Mouse (Mus musculus): ENCODE measurements around the gene Mre11a. TPM values are rescaled to one million over a fixed set of nuclear protein-coding genes. Genes with fewer than 3 reads are reported as not detected.

Mre11a gene
- polyA plus RNA-seq, 1 experiment from 2014 or later, result 36.9 TPM

GRCm38 (mm10) chr9:14758590-14758989, 25.9 kb upstream of the Mre11a start:
- Histone ChIP-seq H3K27ac (ENCODE audit: low read depth, low read length) (no peak overlapping the region), H3K9me3 (ENCODE audit: control insufficient read depth, low read length) (no peaks in the 10 kb centered on the region), H3K27me3 (ENCODE audit: control insufficient read depth, insufficient read depth, low read length) (no peaks in the 10 kb centered on the region), H3K4me2 (replicated peaks; ENCODE audit: low read depth, low read length) (no peak overlapping the region), H3K4me1 (ENCODE audit: control insufficient read depth, insufficient read depth, low read length) (no peaks in the 10 kb centered on the region), H3K4me3 (ENCODE audit: low read length) (no peak overlapping the region), H3K36me3 (ENCODE audit: control insufficient read depth, insufficient read depth, low read length) (no peaks in the 10 kb centered on the region), H3K9ac (ENCODE audit: low read depth, low read length) (no peak overlapping the region)
- no peak for ATAC-seq (ENCODE audit: low FRiP score, low TSS enrichment)
- 69% methylated on average over 7 of the region's 7 CpGs for WGBS

- ATAC-seq (ENCODE audit: low FRiP score, low TSS enrichment), result no peak
- Histone ChIP-seq H3K27ac (ENCODE audit: low read depth, low read length) (no peak overlapping the region), H3K4me3 (ENCODE audit: low read length) (no peak overlapping the region)
Observed at GRCm38 (mm10) chr9:14759261-14759660, 25.2 kb upstream of the Mre11a start.

DNA sequence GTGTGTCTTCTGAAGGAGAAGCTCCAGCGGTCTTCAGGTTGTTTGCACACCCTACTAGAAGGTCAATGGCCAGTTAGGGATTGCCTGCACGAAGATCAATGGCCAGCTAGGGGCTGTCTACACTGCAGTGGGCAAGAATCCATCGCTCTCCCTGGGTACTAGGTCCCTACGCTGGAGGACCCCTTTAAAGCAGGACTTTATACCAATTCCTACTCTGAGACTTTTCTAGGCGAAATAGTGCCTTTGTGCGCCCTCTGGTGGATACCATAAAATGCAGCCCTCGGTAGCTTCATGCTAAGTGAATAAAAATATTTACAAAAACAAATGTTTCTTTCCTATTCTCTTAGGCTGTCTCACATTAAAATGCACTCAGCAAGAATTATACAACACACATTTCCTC, 19.7 kb upstream of the Mre11a start:
- WGBS, result 28% methylated on average over 7 of the region's 7 CpGs
- no peaks in the 10 kb centered on the region for H3K4me1 ChIP-seq (ENCODE audit: control insufficient read depth, insufficient read depth, low read length)
- H3K36me3 ChIP-seq (ENCODE audit: control insufficient read depth, insufficient read depth, low read length), result no peaks in the 10 kb centered on the region
- ATAC-seq (ENCODE audit: low FRiP score, low TSS enrichment), result peak; percentile 60; the same call in 1 of the 2 replicates
- H3K4me3 ChIP-seq (ENCODE audit: low read length), result no peak overlapping the region
- H3K27me3 ChIP-seq (ENCODE audit: control insufficient read depth, insufficient read depth, low read length), result no peaks in the 10 kb centered on the region
- H3K27ac ChIP-seq (ENCODE audit: low read depth, low read length), result no peak overlapping the region
- no peak overlapping the region for H3K9ac ChIP-seq (ENCODE audit: low read depth, low read length)
- H3K9me3 ChIP-seq (ENCODE audit: control insufficient read depth, low read length), result no peaks in the 10 kb centered on the region
- no peak overlapping the region for H3K4me2 ChIP-seq (replicated peaks; ENCODE audit: low read depth, low read length)

More at GRCm38 (mm10) chr9:14759261-14759660, 25.2 kb upstream of the Mre11a start:
- H3K9me3 ChIP-seq (ENCODE audit: control insufficient read depth, low read length), result no peaks in the 10 kb centered on the region
- H3K9ac ChIP-seq (ENCODE audit: low read depth, low read length), result no peak overlapping the region
- no peaks in the 10 kb centered on the region for H3K36me3 ChIP-seq (ENCODE audit: control insufficient read depth, insufficient read depth, low read length)
- H3K4me2 ChIP-seq (replicated peaks; ENCODE audit: low read depth, low read length), result no peak overlapping the region
- no peaks in the 10 kb centered on the region for H3K4me1 ChIP-seq (ENCODE audit: control insufficient read depth, insufficient read depth, low read length)
- no peaks in the 10 kb centered on the region for H3K27me3 ChIP-seq (ENCODE audit: control insufficient read depth, insufficient read depth, low read length)

DNA sequence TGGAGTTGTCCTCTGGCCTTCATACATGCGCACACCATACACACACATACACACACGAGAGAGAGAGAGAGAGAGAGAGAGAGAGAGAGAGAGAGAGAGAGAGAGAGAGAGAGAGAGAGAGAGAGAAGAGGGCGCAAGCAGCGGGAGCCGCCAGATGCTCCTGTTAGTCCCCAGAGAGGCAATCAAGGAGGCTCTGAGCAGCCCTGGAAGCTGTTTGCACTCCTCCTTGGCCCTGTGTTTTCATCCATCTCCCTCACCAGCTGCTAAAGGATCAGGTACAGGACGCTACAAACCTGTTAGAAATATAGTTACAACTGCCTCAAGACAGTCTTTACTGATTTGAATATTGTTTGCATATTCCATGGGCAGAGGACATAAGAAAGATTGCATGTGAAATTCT, 14.6 kb upstream of the Mre11a start:
- Histone ChIP-seq H3K9me3 (ENCODE audit: control insufficient read depth, low read length) (no peaks in the 10 kb centered on the region), H3K4me2 (replicated peaks; ENCODE audit: low read depth, low read length) (no peak overlapping the region), H3K36me3 (ENCODE audit: control insufficient read depth, insufficient read depth, low read length) (no peaks in the 10 kb centered on the region), H3K4me1 (ENCODE audit: control insufficient read depth, insufficient read depth, low read length) (0 out of 2 replicates have a peak, but pooled peaks cover 3% of the 10 kb centered on the region), H3K27me3 (ENCODE audit: control insufficient read depth, insufficient read depth, low read length) (0 out of 2 replicates have a peak, but pooled peaks cover 3% of the 10 kb centered on the region), H3K9ac (ENCODE audit: low read depth, low read length) (no peak overlapping the region), H3K27ac (ENCODE audit: low read depth, low read length) (no peak overlapping the region), H3K4me3 (ENCODE audit: low read length) (no peak overlapping the region)
- WGBS, result 70% methylated on average over 5 of the region's 6 CpGs
- no peak for ATAC-seq (ENCODE audit: low FRiP score, low TSS enrichment)

- Histone ChIP-seq H3K4me3 (ENCODE audit: low read length) (no peak within 1 kb of the TSS), H3K36me3 (ENCODE audit: control insufficient read depth, insufficient read depth, low read length) (no peaks in the 10 kb centered on the region), H3K27ac (ENCODE audit: low read depth, low read length) (no peak within 1 kb of the TSS), H3K27me3 (ENCODE audit: control insufficient read depth, insufficient read depth, low read length) (0 out of 2 replicates have a peak, but pooled peaks cover 3% of the 10 kb centered on the region), H3K9me3 (ENCODE audit: control insufficient read depth, low read length) (no peaks in the 10 kb centered on the region), H3K4me2 (replicated peaks; ENCODE audit: low read depth, low read length) (no peak within 1 kb of the TSS), H3K9ac (ENCODE audit: low read depth, low read length) (peak within 1 kb of the TSS; percentile 31; the same call in 1 of the 2 replicates), H3K4me1 (ENCODE audit: control insufficient read depth, insufficient read depth, low read length) (0 out of 2 replicates have a peak, but pooled peaks cover 3% of the 10 kb centered on the region)
- ATAC-seq (ENCODE audit: low FRiP score, low TSS enrichment), result peak; percentile 43; the same call in 1 of the 2 replicates
- 17% methylated on average over 23 of the region's 23 CpGs for WGBS
Observed at GRCm38 (mm10) chr9:14770803-14771471, 13.5 kb upstream of the Mre11a start, which contains the start of gene 1700012B09Rik. Gene 1700012B09Rik (minus strand): TSS chr9:14771030.

DNA sequence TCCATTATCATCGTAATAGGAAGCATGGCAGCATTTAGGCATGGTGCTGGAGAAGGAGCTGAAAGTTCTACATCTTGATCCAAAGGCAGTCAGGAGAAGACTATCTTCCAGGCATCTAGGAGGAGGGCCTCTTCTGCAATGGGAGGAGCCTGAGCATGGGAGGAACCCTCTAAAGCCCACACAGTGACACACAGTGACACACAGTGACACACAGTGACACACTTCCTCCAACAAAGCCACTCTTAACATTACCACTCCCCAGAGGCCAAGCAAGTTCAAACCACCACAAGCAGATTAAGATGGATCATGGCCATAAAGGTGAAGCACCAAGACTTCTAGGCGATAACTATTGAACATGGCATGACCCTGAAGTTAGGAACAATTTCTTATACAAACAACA, 12.4 kb upstream of the Mre11a start:
- Histone ChIP-seq H3K9me3 (ENCODE audit: control insufficient read depth, low read length) (no peaks in the 10 kb centered on the region), H3K9ac (ENCODE audit: low read depth, low read length) (no peak overlapping the region), H3K27ac (ENCODE audit: low read depth, low read length) (no peak overlapping the region), H3K36me3 (ENCODE audit: control insufficient read depth, insufficient read depth, low read length) (no peaks in the 10 kb centered on the region), H3K4me1 (ENCODE audit: control insufficient read depth, insufficient read depth, low read length) (0 out of 2 replicates have a peak, but pooled peaks cover 3% of the 10 kb centered on the region), H3K4me3 (ENCODE audit: low read length) (no peak overlapping the region), H3K4me2 (replicated peaks; ENCODE audit: low read depth, low read length) (no peak overlapping the region), H3K27me3 (ENCODE audit: control insufficient read depth, insufficient read depth, low read length) (0 out of 2 replicates have a peak, but pooled peaks cover 3% of the 10 kb centered on the region)
- ATAC-seq (ENCODE audit: low FRiP score, low TSS enrichment), result no peak
- 89% methylated on average over 2 of the region's 2 CpGs for WGBS

DNA sequence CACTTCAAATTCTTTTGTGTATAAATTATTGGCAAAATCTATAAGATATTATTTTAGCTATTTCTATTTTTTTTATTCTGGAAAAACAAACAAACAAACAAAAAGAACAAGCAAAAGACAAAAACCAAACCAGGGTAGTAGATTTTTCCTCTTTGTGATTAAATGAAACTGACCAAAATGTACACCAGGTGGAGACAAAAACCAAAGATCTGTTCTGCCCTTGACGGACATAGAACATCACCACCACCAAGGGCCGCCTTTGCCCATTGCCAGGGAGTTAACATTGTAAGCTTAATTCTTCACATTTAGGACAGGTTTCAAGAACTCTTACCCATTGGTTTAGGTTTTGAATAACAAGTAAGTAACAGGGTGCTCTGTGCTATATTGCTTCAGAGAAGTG, 10.6 kb upstream of the Mre11a start:
- Histone ChIP-seq H3K4me2 (replicated peaks; ENCODE audit: low read depth, low read length) (no peak overlapping the region), H3K4me1 (ENCODE audit: control insufficient read depth, insufficient read depth, low read length) (0 out of 2 replicates have a peak, but pooled peaks cover 3% of the 10 kb centered on the region), H3K36me3 (ENCODE audit: control insufficient read depth, insufficient read depth, low read length) (no peaks in the 10 kb centered on the region), H3K9me3 (ENCODE audit: control insufficient read depth, low read length) (no peaks in the 10 kb centered on the region), H3K27ac (ENCODE audit: low read depth, low read length) (no peak overlapping the region), H3K27me3 (ENCODE audit: control insufficient read depth, insufficient read depth, low read length) (0 out of 2 replicates have a peak, but pooled peaks cover 3% of the 10 kb centered on the region), H3K4me3 (ENCODE audit: low read length) (no peak overlapping the region), H3K9ac (ENCODE audit: low read depth, low read length) (no peak overlapping the region)
- WGBS, result 48% methylated on average over 2 of the region's 2 CpGs
- no peak for ATAC-seq (ENCODE audit: low FRiP score, low TSS enrichment)

GRCm38 (mm10) chr9:14778341-14778740, 6.1 kb upstream of the Mre11a start:
- H3K9me3 ChIP-seq (ENCODE audit: control insufficient read depth, low read length), result no peaks in the 10 kb centered on the region
- H3K9ac ChIP-seq (ENCODE audit: low read depth, low read length), result no peak overlapping the region
- WGBS, result 32% methylated on average over 13 of the region's 13 CpGs
- H3K27me3 ChIP-seq (ENCODE audit: control insufficient read depth, insufficient read depth, low read length), result no peaks in the 10 kb centered on the region
- H3K36me3 ChIP-seq (ENCODE audit: control insufficient read depth, insufficient read depth, low read length), result peaks cover 22% of the 10 kb centered on the region; the same call in 1 of the 2 replicates
- H3K4me3 ChIP-seq (ENCODE audit: low read length), result no peak overlapping the region
- no peak overlapping the region for H3K4me2 ChIP-seq (replicated peaks; ENCODE audit: low read depth, low read length)
- H3K4me1 ChIP-seq (ENCODE audit: control insufficient read depth, insufficient read depth, low read length), result no peaks in the 10 kb centered on the region
- ATAC-seq (ENCODE audit: low FRiP score, low TSS enrichment), result no peak
- no peak overlapping the region for H3K27ac ChIP-seq (ENCODE audit: low read depth, low read length)

- 90% methylated on average over 6 of the region's 6 CpGs for WGBS
- Histone ChIP-seq H3K4me1 (ENCODE audit: control insufficient read depth, insufficient read depth, low read length) (no peaks in the 10 kb centered on the region; the same call in 1 of the 2 replicates), H3K4me2 (replicated peaks; ENCODE audit: low read depth, low read length) (no peak overlapping the region), H3K36me3 (ENCODE audit: control insufficient read depth, insufficient read depth, low read length) (peaks cover 49% of the 10 kb centered on the region), H3K9ac (ENCODE audit: low read depth, low read length) (no peak overlapping the region), H3K4me3 (ENCODE audit: low read length) (no peak overlapping the region), H3K27ac (ENCODE audit: low read depth, low read length) (no peak overlapping the region), H3K9me3 (ENCODE audit: control insufficient read depth, low read length) (no peaks in the 10 kb centered on the region), H3K27me3 (ENCODE audit: control insufficient read depth, insufficient read depth, low read length) (no peaks in the 10 kb centered on the region)
- no peak for ATAC-seq (ENCODE audit: low FRiP score, low TSS enrichment)
Observed at GRCm38 (mm10) chr9:14787356-14787755, 2.9 kb downstream of the Mre11a start.

All from kidney, embryonic 14.5 days (tissue).